Mouse (Mus musculus) layer of hippocampus, adult 9-10 months (tissue): Measurements from ENCODE around the gene Krtap5-3.
"Not testable (repeated sequence)": the region's sequence is repeated elsewhere in the genome, so short reads cannot be mapped to it uniquely, and the experiment has no call there.

ENCODE experiments used
- DNase-seq: peaks from one replicate; pipeline ENCODE4 v3.0.0; 2022; ENCODE audit warnings: low spot score

The Krtap5-3 gene

DNA sequence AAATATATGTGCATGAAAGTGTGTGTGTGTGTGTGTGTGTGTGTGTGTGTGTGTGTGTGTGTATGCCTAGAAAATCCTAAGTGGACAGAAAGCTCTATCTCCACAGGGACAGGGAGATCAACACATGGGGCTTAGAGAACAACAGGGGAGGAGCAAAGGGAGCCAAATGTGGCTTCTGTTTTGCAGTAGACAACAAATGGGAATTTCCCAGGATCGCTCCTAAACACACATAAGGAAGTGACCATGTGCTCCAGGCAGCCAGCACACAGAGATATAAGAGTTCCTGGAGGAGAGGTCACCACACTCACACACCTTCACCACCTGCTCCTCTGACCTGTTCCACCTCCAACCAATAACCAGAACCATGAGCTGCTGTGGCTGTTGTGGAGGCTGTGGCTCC, at the start of gene Krtap5-3:
Krtap5-3 (plus strand) TSS at position 301 of the 400 bp plus-strand sequence.
- no peak for DNase-seq

DNA sequence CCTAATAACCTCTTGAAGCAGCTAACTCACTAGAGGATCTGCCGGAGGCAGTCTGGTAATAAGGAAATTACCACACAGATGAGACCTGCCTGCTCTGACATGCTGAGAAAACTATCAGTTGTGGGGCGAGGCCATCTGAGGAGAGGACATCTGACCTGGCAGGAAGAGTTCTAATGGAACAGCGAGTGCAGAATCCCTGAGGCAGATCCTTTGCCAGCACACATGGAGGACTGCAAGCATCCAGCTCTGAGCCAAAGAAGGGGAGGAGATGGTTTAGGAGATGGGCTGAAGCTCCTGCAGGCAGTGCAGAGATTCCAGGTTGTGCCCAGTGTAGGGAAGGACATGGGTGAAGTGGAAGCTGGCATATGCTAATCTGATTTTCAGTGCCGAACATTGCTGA, 49.0 kb upstream of the Krtap5-3 start:
- DNase-seq = no peak

DNA sequence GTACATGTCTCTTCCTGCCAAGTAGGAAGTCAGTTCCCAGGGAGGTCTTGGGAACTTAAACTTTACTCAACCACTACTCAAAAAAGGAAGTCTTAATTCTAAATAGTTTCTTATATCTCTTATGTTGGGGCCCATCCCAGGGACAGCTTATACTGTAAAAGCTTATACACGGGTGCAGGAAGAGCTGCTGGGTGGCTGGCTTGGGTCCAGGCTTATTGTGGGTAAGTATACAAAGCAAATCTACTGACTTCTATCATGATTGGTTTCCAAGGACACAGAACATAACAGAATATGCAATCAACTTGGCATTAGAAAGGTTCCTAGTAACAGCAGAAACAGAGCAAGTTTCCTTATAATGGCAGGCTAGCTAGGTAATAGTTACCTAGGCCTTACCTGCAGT, 45.9 kb upstream of the Krtap5-3 start:
- no peak for DNase-seq

DNA sequence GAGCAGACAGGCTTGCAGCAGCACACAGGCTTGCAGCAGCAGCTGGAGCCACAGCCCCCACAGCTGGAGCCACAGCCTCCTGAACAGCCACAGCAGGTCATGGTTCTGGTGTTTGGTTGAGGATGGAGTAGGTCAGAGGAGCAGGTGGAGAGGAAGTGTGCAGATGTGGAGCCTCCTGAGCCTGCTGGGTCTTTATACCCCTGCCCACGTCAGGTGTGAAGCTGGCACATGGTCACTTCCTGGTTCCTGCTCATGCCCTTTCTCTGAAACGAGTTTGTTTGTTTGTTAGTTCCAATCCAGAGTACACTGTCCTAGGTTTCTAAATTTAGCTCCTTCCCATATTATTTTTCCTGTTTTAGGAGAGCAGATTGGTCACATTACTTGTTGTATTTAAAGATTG, 44.2 kb upstream of the Krtap5-3 start, which contains the start of gene Gm29735:
Gm29735 (minus strand) TSS at position 101 of the 400 bp plus-strand sequence.
- DNase-seq = not testable (repeated sequence)

DNA sequence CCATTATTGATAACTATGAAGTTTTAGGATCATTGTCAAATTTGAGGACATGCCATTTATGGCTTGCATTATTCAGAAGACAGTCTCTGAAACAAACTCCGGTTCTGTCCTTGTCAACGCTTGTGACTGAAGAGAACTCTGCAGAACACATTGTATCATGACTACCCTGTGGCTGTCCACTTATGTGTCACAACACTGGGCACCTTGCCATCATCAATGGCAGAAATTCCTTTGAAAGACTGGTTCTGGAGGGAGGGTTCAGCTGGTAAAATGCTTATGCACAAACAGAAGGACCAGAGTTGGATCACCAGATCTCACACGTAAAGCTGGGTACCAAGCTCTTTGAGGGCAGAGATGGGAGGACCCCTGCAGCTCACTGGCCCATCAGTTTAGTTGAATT, 41.8 kb upstream of the Krtap5-3 start:
- DNase-seq = no peak

DNA sequence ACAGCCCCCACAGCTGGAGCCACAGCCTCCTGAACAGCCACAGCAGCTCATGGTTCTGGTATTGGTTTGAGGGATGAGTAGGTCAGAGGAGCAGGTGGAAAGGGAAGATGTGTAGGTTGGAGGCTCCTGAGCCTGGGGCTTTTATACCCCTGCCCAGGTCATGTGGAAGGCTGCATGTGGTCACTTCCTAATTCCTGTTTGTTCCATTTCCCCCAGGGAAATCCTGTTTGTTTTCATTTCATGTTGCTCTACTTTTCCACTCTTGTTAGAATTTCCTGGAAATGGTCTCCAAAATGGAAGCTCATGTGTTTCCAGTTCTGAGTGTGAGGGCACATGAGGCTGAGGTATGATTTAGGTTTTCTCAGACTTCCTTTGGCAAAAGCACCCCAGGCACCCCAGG, 35.5 kb upstream of the Krtap5-3 start, which contains the start of gene Gm4553:
Gm4553 (minus strand) TSS at position 101 of the 400 bp plus-strand sequence.
- DNase-seq = not testable (repeated sequence)

DNA sequence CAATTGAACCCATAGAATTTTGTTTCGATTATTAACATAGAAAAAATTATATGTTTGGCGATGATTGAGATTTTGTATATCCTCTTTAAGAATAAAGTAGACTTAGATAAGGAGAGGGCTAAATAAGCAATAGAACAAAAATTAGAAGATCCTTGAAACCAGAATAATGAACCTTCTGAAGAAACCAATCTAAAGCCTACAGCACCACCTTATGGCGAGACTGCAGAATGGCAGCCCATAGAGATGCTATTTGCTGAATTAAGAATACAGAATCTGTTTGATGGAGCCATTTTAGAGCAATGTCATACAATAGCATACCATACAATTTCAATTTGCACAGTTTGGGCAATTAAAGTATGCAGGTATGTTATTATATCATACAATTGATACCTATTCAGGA, 31.3 kb upstream of the Krtap5-3 start:
- DNase-seq = no peak

DNA sequence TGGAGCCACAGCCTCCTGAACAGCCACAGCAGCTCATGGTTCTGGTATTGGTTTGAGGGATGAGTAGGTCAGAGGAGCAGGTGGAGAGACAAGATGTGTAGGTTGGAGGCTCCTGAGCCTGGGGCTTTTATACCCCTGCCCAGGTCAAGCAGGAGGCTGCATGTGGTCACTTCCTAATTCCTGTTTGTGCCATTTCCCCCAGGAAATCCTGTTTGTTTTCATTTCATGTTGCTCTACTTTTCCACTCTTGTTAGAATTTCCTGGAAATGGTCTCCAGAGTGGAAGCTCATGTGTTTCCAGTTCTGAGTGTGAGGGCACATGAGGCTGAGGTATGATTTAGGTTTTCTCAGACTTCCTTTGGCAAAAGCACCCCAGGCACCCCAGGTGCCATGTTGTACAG, 25.3 kb upstream of the Krtap5-3 start, which contains the start of gene Krtap5-2:
Krtap5-2 (minus strand) TSS at position 101 of the 400 bp plus-strand sequence.
- not testable (repeated sequence) for DNase-seq

DNA sequence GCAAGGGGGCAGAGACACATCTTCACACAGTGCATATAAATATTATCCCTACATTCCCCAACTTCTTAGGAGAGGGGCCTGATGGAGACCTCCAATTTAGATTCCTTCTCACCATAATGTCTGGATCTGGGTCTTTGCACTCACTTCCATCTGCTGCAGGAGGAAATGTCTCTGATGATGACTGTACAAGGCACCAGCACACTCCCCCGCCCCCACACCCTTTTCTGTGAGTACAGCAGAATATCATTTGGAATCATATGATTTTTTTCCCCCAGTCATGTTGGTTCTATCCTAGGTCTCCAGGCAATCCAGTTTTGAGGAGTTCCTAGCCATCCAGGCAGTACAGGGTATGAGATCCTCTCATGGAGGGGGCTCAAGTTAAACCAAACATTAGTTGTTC, 22.5 kb upstream of the Krtap5-3 start:
- no peak for DNase-seq

DNA sequence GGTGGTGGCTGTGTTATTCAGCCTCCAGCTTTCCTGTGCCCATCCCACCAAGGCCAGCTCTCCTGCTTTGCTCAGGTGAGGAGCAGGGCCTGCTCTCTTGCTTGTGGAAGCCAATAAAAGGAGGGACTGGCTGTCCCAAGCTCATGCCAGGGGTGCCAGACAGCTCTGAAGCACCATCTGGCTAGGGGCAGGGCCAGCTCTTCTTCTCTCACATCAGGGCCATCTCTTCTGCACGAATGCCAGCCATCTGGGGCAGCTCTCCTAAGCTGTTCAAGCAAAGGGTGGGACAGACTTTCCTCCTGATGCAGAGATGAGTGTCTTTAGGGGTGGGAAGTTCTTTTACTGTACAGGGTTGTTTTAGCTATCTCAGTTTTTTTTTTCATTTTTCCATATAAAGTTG, 20.1 kb upstream of the Krtap5-3 start:
- no peak for DNase-seq

DNA sequence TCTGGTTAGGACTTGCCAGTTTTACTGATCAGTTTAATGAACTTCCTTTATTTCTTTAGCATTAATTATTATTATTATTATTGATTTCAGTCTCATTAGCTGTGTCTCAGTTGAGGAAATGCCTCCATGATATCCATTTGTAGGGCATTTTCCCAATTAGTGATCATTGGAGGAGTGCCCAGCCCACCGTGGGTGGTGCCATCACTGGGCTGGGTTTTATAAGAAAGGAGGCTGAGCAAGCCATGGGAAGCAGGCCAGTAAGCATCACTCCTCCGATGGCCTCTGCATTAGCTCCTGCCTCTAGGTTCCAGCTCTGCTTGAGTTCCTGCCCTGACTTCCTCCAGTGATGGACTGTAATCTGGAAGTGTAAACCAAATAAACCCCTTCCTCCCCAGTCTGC, 13.0 kb upstream of the Krtap5-3 start:
- DNase-seq = no peak

DNA sequence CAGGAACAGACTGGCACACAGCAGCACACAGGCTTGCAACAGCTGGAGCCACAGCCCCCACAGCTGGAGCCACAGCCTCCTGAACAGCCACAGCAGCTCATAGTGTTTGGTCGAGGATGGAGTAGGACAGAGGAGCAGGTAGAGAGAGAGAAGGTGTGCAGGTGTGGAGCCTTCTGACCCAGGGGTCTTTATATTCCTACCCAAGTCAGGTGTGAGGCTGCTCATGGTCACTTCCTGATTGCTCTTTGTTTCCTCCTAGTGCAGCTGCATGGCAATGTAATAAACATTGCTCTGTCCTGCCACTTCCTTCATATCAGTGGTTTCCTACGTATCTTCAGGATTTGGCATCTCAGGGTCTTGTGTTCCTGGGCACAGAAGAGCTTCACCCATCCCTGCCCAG, 10.9 kb upstream of the Krtap5-3 start, which contains the start of gene Gm10153:
Gm10153 (minus strand) TSS at position 101 of the 400 bp plus-strand sequence.
- no peak for DNase-seq

DNA sequence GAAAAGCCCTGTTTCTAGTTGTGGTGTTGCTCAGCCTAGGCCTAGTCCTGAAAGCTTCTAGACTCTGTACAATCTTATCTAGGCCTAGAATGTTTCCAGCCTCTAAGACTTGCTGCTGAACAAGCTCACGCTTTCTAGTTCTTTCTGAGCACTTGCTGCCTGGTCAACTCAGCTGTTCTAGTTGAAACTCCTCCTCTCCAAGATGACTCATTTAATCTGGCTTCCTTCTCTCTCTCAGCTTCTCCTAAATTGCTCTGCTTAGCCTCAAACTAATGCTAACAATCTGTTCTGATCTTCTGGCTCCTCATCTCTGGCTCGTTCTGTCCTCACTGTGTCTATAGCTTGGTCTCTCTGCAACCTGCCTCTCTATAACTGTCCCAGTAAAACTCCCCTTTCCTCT, 2.4 kb upstream of the Krtap5-3 start:
- DNase-seq = no peak

DNA sequence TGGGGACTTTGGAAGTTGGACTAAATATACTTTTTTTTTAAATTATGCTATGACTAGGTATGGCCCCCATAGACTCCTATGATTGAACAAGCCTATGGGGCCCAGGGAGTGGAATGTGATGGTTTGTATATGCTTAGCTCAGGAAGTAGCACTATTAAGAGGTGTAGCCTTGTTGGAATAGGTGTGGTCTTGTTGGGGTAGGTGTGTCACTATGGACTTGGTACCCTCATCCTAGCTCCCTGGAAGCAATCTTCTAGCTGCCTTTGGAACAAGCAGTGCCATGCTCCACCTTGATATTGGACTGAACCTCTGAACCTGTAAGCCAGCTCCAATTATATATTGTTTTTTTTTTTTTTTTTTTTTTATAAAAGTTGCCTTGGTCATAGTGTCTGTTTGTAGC, 4.3 kb downstream of the Krtap5-3 start:
- no peak for DNase-seq

DNA sequence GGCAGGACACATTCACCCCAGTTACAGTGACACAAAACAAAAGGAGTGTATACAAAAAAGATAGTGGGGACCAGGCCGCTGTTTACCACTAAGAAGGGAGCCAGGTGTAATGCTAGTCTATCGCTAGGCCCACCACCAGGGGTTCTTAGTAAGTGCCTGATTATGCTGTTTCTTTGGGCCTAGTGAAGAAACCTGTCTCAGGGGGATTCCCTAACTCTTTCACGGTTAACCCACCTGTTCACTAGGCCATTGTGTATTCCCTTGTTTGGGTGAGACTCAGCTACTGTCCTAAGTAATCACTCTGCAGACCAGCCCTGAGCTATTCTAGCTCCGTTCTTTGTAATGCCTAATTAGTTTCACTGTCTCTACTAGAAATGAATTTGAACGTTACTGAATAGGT, 5.7 kb downstream of the Krtap5-3 start:
- not testable (repeated sequence) for DNase-seq

DNA sequence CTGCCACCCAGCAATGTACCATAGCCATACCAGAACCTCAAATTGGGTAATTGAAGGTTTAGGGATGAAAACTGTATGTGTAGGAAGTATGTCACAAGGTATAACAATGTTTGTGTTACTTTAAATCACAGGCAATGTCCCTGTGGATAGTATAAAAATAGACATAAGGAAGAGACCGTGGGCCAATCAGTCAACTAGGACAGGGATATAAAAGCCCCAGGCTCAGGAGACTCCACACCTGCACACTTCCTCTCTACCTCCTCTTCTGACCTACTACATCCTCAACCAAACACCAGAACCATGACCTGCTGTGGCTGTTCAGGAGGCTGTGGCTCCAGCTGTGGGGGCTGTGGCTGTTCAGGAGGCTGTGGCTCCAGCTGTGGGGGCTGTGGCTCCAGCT, 10.4 kb downstream of the Krtap5-3 start, which contains the start of gene Gm7579:
Gm7579 (plus strand) TSS at position 301 of the 400 bp plus-strand sequence.
- DNase-seq = no peak

DNA sequence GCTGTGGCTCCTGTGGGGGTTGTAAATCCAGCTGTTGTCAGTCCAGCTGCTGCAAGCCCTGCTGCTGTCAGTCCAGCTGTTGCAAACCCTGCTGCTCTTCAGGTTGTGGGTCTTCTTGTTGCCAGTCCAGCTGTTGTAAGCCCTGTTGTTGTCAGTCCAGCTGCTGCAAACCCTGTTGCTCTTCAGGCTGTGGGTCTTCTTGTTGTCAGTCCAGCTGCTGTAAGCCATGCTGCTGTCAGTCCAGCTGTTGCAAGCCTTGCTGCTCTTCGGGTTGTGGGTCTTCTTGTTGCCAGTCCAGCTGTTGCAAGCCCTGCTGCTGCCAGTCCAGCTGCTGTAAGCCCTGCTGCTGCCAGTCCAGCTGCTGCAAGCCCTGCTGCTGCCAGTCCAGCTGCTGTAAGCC, 11.0 kb downstream of the Krtap5-3 start:
- DNase-seq = not testable (repeated sequence)

DNA sequence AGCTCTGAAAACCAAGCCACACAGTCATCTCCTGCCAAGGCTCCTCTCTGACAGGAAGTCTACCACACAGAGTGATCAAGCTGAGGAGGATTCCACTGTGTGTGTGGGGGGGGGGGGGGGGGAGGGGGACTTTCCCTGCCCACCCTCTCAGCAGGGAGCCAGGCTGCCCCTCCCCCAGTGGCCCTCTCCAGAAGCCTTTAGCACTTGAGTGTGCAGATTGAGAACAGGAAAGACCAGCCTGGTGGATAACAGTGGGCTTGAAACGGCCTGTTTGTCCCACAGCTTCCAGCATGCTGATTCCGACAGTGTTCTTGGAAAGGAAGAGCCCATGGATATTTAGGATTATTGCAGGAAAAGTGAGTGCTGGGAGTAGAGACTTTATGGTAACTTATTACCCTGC, 23.4 kb downstream of the Krtap5-3 start:
- no peak for DNase-seq

DNA sequence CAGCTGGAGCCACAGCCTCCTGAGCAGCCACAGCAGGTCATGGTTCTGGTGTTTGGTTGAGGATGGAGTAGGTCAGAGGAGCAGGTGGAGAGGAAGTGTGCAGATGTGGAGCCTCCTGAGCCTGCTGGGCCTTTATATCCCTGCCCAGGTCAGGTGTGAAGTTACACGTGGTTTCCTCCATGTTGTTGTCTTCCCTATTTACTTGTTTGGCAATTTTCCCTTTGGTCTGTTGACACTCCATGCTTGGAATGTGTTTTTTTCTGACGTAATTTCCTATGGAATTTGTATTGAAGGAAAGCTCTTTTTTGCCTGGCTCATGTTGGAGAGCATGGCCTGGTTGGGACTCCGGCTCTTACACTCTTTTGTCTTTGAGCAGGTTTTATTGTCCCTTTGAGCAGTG, 28.7 kb downstream of the Krtap5-3 start, which contains the start of gene Krtap5-5:
Krtap5-5 (minus strand) TSS at position 101 of the 400 bp plus-strand sequence.
- DNase-seq = not testable (repeated sequence)

DNA sequence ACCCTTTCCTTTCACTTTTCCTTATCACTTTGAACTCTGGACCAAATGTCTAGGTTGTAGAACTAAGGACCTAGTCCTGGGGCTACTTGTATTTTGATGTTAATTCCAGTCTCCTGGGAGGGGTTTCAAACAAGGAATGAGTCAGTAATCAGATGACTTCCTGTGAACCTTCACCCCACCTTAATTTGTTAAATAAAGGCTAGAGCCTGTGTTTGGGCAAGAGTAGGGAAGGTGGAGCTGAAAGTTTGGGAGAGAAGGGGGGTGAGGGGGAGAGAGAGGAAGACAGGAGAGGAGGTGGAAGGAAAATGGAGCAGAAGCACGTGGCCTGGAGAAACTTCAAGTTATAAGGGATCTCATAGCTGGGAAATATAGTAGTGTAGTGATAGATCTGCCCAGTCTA, 30.4 kb downstream of the Krtap5-3 start:
- no peak for DNase-seq

DNA sequence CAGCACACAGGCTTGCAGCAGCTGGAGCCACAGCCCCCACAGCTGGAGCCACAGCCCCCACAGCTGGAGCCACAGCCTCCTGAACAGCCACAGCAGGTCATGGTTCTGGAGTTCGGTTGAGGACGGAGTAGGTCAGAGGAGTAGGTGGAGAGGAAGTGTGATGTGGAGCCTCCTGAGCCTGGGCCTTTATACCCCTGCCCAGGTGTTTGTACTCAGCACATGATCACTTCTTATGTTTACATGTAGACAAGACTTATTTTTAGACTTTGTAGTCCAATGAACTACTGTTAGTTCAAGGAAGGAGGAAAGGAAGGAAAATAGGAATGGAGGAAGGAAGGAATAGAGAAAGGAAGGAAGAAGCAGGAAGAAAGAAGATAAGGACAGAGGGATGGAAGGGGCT, 39.8 kb downstream of the Krtap5-3 start, which contains the start of gene Gm40460:
Gm40460 (minus strand) TSS at position 101 of the 400 bp plus-strand sequence.
- DNase-seq = no peak

DNA sequence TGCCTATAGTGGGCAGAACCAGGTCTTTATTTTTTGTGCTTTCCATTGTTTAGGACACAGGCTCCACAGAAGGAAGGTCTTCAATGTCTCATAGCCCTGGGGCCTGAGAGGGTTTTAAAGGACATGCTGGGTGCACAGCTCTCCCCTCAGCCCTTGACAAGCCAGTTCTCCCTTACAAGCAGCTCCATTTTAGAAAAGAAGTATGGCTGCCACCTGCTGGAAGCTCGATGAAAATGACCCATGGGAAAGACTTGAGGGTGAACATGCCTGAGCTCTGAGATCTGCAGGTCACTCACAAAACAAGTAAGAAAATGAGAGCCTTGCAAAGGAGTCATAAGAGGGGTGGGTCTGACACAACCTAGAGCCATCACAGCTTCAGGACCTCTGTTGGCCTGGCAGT, 48.7 kb downstream of the Krtap5-3 start:
- DNase-seq = peak; percentile 3
